Mouse (Mus musculus): ENCODE measurements around the gene Tnks2. TPM values are rescaled to one million over a fixed set of nuclear protein-coding genes. Genes with fewer than 3 reads are reported as not detected.

The Tnks2 gene
- polyA plus RNA-seq, 1 experiment from 2014 or later: 60.5 TPM

DNA sequence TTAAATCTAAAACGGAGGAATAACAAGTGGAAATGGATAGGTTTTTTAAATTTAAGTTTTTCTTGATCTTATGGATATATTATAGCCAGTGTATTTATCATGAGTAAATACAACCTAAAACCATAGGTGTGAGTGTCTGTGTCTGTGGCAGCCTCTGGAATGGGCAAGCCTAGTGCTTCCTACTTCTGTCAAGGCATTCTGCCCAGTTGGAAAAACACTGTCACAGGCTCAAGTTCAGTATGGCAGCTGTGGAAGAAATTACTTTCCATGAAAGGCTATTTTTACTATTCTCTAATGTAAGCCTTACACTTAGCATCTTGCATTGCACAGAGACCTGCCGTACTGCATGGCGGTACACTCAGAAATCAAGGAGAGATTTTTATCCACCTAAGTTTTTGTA, 57.7 kb downstream of the Tnks2 start:
- peaks cover 31% of the 10 kb centered on the region for H3K36me3 ChIP-seq (ENCODE audit: control insufficient read depth, insufficient read depth, low read length)

GRCm38 (mm10) chr19:36896791-36897569, 62.9 kb downstream of the Tnks2 start:
- peaks cover 10% of the 10 kb centered on the region for H3K36me3 ChIP-seq (ENCODE audit: control insufficient read depth, insufficient read depth, low read length)
- H3K4me1 ChIP-seq (ENCODE audit: control insufficient read depth, insufficient read depth, low read length): no peaks in the 10 kb centered on the region
- no peak overlapping the region for H3K4me3 ChIP-seq (ENCODE audit: low read depth, low read length)
- H3K9ac ChIP-seq (ENCODE audit: low read depth, low read length): no peak overlapping the region
- H3K9me3 ChIP-seq (replicated peaks; ENCODE audit: control insufficient read depth, low read length): no peaks in the 10 kb centered on the region
- ATAC-seq (replicated peaks; ENCODE audit: insufficient number of reproducible peaks, low FRiP score, low TSS enrichment): no peak
- no peak overlapping the region for H3K4me2 ChIP-seq
- WGBS (ENCODE audit: insufficient replicate concordance): 24% methylated on average over 10 of the region's 10 CpGs
- no peak overlapping the region for H3K27ac ChIP-seq (ENCODE audit: low read depth, low read length)
- H3K27me3 ChIP-seq (ENCODE audit: control insufficient read depth, insufficient read depth, low read length): no peaks in the 10 kb centered on the region

More for the DNA sequence above, 57.7 kb downstream of the Tnks2 start:
- H3K27me3 ChIP-seq (ENCODE audit: control insufficient read depth, insufficient read depth, low read length): no peaks in the 10 kb centered on the region
- no peaks in the 10 kb centered on the region for H3K4me1 ChIP-seq (ENCODE audit: control insufficient read depth, insufficient read depth, low read length)
- no peaks in the 10 kb centered on the region for H3K9me3 ChIP-seq (replicated peaks; ENCODE audit: control insufficient read depth, low read length)
- WGBS (ENCODE audit: insufficient replicate concordance): 95% methylated on average over 3 of the region's 3 CpGs
- H3K4me3 ChIP-seq (ENCODE audit: low read depth, low read length): no peak overlapping the region
- ATAC-seq (replicated peaks; ENCODE audit: insufficient number of reproducible peaks, low FRiP score, low TSS enrichment): no peak
- no peak overlapping the region for H3K4me2 ChIP-seq
- no peak overlapping the region for H3K9ac ChIP-seq (ENCODE audit: low read depth, low read length)
- no peak overlapping the region for H3K27ac ChIP-seq (ENCODE audit: low read depth, low read length)

- Histone ChIP-seq H3K9ac (ENCODE audit: low read depth, low read length) (no peak overlapping the region), H3K27me3 (ENCODE audit: control insufficient read depth, insufficient read depth, low read length) (no peaks in the 10 kb centered on the region), H3K4me2 (no peak overlapping the region), H3K4me1 (ENCODE audit: control insufficient read depth, insufficient read depth, low read length) (no peaks in the 10 kb centered on the region), H3K4me3 (ENCODE audit: low read depth, low read length) (no peak overlapping the region), H3K36me3 (ENCODE audit: control insufficient read depth, insufficient read depth, low read length) (peaks cover 10% of the 10 kb centered on the region), H3K9me3 (replicated peaks; ENCODE audit: control insufficient read depth, low read length) (no peaks in the 10 kb centered on the region), H3K27ac (ENCODE audit: low read depth, low read length) (no peak overlapping the region)
- no peak for ATAC-seq (replicated peaks; ENCODE audit: insufficient number of reproducible peaks, low FRiP score, low TSS enrichment)
- WGBS (ENCODE audit: insufficient replicate concordance): 46% methylated on average over 9 of the region's 9 CpGs
Measured at GRCm38 (mm10) chr19:36897778-36898177, 63.7 kb downstream of the Tnks2 start.

GRCm38 (mm10) chr19:36903377-36903776, 69.3 kb downstream of the Tnks2 start:
- Histone ChIP-seq H3K27ac (ENCODE audit: low read depth, low read length) (peak overlapping the region; percentile 81; the same call in 1 of the 2 replicates), H3K9ac (ENCODE audit: low read depth, low read length) (peak overlapping the region; percentile 76; the same call in 1 of the 2 replicates), H3K27me3 (ENCODE audit: control insufficient read depth, insufficient read depth, low read length) (no peaks in the 10 kb centered on the region), H3K4me2 (peak overlapping the region; percentile 87), H3K9me3 (replicated peaks; ENCODE audit: control insufficient read depth, low read length) (no peaks in the 10 kb centered on the region), H3K4me1 (ENCODE audit: control insufficient read depth, insufficient read depth, low read length) (peaks cover 2% of the 10 kb centered on the region; the same call in 1 of the 2 replicates), H3K4me3 (ENCODE audit: low read depth, low read length) (peak overlapping the region; percentile 61; the same call in 1 of the 2 replicates), H3K36me3 (ENCODE audit: control insufficient read depth, insufficient read depth, low read length) (no peaks in the 10 kb centered on the region)
- no peak for ATAC-seq (replicated peaks; ENCODE audit: insufficient number of reproducible peaks, low FRiP score, low TSS enrichment)
- 46% methylated on average over 7 of the region's 7 CpGs for WGBS (ENCODE audit: insufficient replicate concordance)

DNA sequence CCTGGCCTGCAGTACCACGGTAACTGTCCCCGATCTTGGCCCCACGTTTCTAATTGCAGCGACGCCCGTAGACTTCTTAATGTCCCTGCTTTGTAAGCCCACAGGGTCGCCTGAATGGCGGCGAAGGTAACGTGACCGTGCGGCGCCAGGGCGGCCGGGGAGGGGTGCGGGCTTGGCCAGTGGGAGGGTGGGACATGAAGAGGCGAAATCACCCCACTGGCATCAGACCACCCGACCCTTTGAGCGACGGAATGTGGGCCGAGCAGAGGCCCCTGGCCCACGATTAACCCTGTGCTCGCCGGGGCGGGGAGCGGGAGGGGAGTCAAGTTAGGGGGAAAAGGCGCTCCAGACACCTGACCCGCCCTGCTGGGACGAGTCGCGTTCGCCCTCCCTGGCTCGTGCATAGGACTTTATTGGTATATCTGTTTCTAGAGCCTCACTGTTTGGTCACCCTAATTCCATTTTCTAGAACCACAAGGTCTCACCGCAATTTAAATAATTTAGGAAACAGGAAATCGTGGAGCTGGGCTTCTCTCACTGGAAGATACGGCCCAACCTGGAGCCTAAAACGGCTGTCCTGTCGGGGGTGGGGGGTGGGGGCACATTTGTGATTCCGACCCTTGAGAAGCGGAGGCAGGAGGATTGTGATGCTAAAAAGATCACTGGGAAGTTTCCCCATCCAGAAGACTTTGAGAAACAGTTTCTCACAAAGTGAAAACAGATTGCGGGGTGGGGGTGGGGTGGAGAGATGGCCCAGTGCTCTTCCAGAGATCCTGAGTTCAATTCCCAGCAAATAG, 70.4 kb downstream of the Tnks2 start:
- WGBS (ENCODE audit: insufficient replicate concordance): 2% methylated on average over 41 of the region's 41 CpGs
- peak overlapping the region; percentile 76 for H3K9ac ChIP-seq (ENCODE audit: low read depth, low read length)
- H3K27me3 ChIP-seq (ENCODE audit: control insufficient read depth, insufficient read depth, low read length): no peaks in the 10 kb centered on the region
- no peaks in the 10 kb centered on the region for H3K36me3 ChIP-seq (ENCODE audit: control insufficient read depth, insufficient read depth, low read length)
- peak overlapping the region; percentile 81 for H3K27ac ChIP-seq (ENCODE audit: low read depth, low read length)
- peak overlapping the region; percentile 61 for H3K4me3 ChIP-seq (ENCODE audit: low read depth, low read length)
- H3K9me3 ChIP-seq (replicated peaks; ENCODE audit: control insufficient read depth, low read length): no peaks in the 10 kb centered on the region
- peak overlapping the region; percentile 87 for H3K4me2 ChIP-seq
- peaks cover 2% of the 10 kb centered on the region; the same call in 1 of the 2 replicates for H3K4me1 ChIP-seq (ENCODE audit: control insufficient read depth, insufficient read depth, low read length)
- ATAC-seq (replicated peaks; ENCODE audit: insufficient number of reproducible peaks, low FRiP score, low TSS enrichment): peak; percentile 84

DNA sequence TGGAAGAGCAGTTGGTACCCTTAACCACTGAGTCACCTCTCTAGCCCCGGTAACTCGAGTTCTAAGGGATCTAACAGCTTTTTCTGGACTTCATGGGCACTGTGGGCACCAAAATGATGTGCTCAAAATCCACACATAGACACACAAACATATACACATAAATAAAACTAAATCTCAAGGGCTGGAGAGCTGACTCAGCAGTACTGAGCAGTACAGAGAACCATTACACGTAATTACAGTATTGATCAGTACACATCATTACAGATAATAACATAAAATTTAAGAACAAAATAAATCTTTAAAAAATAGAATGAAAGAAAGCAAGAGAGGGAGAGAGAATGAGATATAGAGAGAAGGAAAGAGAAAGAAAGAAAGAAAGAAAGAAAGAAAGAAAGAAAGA, 75.1 kb downstream of the Tnks2 start:
- no peak for ATAC-seq (replicated peaks; ENCODE audit: insufficient number of reproducible peaks, low FRiP score, low TSS enrichment)

GRCm38 (mm10) chr19:36909676-36910292, 75.8 kb downstream of the Tnks2 start:
- Histone ChIP-seq H3K4me2 (no peak overlapping the region), H3K27me3 (ENCODE audit: control insufficient read depth, insufficient read depth, low read length) (no peaks in the 10 kb centered on the region), H3K9ac (ENCODE audit: low read depth, low read length) (no peak overlapping the region), H3K4me3 (ENCODE audit: low read depth, low read length) (no peak overlapping the region), H3K4me1 (ENCODE audit: control insufficient read depth, insufficient read depth, low read length) (no peaks in the 10 kb centered on the region), H3K9me3 (replicated peaks; ENCODE audit: control insufficient read depth, low read length) (no peaks in the 10 kb centered on the region), H3K36me3 (ENCODE audit: control insufficient read depth, insufficient read depth, low read length) (no peaks in the 10 kb centered on the region), H3K27ac (ENCODE audit: low read depth, low read length) (no peak overlapping the region)
- no peak; the same call in 1 of the 2 replicates for ATAC-seq (replicated peaks; ENCODE audit: insufficient number of reproducible peaks, low FRiP score, low TSS enrichment)
- WGBS (ENCODE audit: insufficient replicate concordance): 13% methylated on average over 9 of the region's 9 CpGs

More for the DNA sequence above, 75.1 kb downstream of the Tnks2 start:
- Histone ChIP-seq H3K4me2 (no peak overlapping the region), H3K36me3 (ENCODE audit: control insufficient read depth, insufficient read depth, low read length) (no peaks in the 10 kb centered on the region), H3K27ac (ENCODE audit: low read depth, low read length) (no peak overlapping the region), H3K4me1 (ENCODE audit: control insufficient read depth, insufficient read depth, low read length) (no peaks in the 10 kb centered on the region), H3K27me3 (ENCODE audit: control insufficient read depth, insufficient read depth, low read length) (no peaks in the 10 kb centered on the region), H3K9ac (ENCODE audit: low read depth, low read length) (no peak overlapping the region), H3K9me3 (replicated peaks; ENCODE audit: control insufficient read depth, low read length) (no peaks in the 10 kb centered on the region), H3K4me3 (ENCODE audit: low read depth, low read length) (no peak overlapping the region)
- 65% methylated on average over 3 of the region's 3 CpGs for WGBS (ENCODE audit: insufficient replicate concordance)

- H3K4me2 ChIP-seq: no peak overlapping the region
- no peak for ATAC-seq (replicated peaks; ENCODE audit: insufficient number of reproducible peaks, low FRiP score, low TSS enrichment)
Measured at GRCm38 (mm10) chr19:36910424-36911045, 76.5 kb downstream of the Tnks2 start.

More at GRCm38 (mm10) chr19:36910424-36911045, 76.5 kb downstream of the Tnks2 start:
- Histone ChIP-seq H3K9ac (ENCODE audit: low read depth, low read length) (no peak overlapping the region), H3K36me3 (ENCODE audit: control insufficient read depth, insufficient read depth, low read length) (no peaks in the 10 kb centered on the region), H3K9me3 (replicated peaks; ENCODE audit: control insufficient read depth, low read length) (no peaks in the 10 kb centered on the region), H3K4me3 (ENCODE audit: low read depth, low read length) (no peak overlapping the region), H3K4me1 (ENCODE audit: control insufficient read depth, insufficient read depth, low read length) (no peaks in the 10 kb centered on the region), H3K27me3 (ENCODE audit: control insufficient read depth, insufficient read depth, low read length) (no peaks in the 10 kb centered on the region), H3K27ac (ENCODE audit: low read depth, low read length) (no peak overlapping the region)
- 43% methylated on average over 12 of the region's 12 CpGs for WGBS (ENCODE audit: insufficient replicate concordance)
